In genomic region chr7:97788190-97788668, GRCm38 (mm10) we compare ENCODE assay signal across 8 mouse cellular contexts. TPM values are rescaled to one million over a fixed set of nuclear protein-coding genes. Genes with fewer than 3 reads are reported as not detected.
DNase-seq lines count a peak whose midpoint lies in the region; ATAC-seq lines count a peak whose summit lies in the region.

Pak1 (plus strand) TSS chr7:97788541.

- H3K4me3 ChIP-seq in intestine, embryonic 16.5 days (ENCODE audit: low read length), result peak within 1 kb of the TSS; percentile 84

- H3K4me2 ChIP-seq in intestine, embryonic 16.5 days (ENCODE audit: low read depth, low read length), result peak within 1 kb of the TSS; percentile 95

- H3K9me3 ChIP-seq in intestine, embryonic 16.5 days (ENCODE audit: control insufficient read depth, low read length), result no peaks in the 10 kb centered on the region

- WGBS in intestine, embryonic 16.5 days, result under 1% methylated on average over 40 of the region's 46 CpGs

- H3K36me3 ChIP-seq in intestine, embryonic 16.5 days (ENCODE audit: control insufficient read depth, insufficient read depth, low read length), result no peaks in the 10 kb centered on the region

- H3K4me1 ChIP-seq in intestine, embryonic 16.5 days (ENCODE audit: control insufficient read depth, insufficient read depth, low read length), result peaks cover 19% of the 10 kb centered on the region; the same call in 1 of the 2 replicates

- peak within 1 kb of the TSS; percentile 90 for H3K27ac ChIP-seq in intestine, embryonic 16.5 days (ENCODE audit: low read length)

- ATAC-seq in intestine, embryonic 16.5 days, result peak; percentile 88

- no peaks in the 10 kb centered on the region for H3K27me3 ChIP-seq in intestine, embryonic 16.5 days (replicated peaks; ENCODE audit: control insufficient read depth, insufficient read depth, low read length)

- H3K9ac ChIP-seq in intestine, embryonic 16.5 days (ENCODE audit: low read depth, low read length), result peak within 1 kb of the TSS; percentile 88

- intact Hi-C loops in left cerebral cortex, postnatal 25 days (cut with DNase I), result loop anchor here (2.0 kb wide), 2 partner anchors 39 to 57 kb away; no protein-coding TSS in a partner anchor

- peak; percentile 90 for DNase-seq in adrenal gland, adult 2 months
- peak; percentile 88 for DNase-seq in embryo, embryonic 10.5 days (ENCODE audit: low spot score)
- DNase-seq in gastrocnemius, postnatal 25 days, result peak; percentile 42
- peak; percentile 79 to 87 for DNase-seq in left cerebral cortex, postnatal 25 days (ENCODE audit: low spot score in 2 of 2)
- DNase-seq in mesoderm, embryonic 11.5 days (ENCODE audit: low read depth, low spot score), result peak; percentile 92
- peak; percentile 75 to 78 for DNase-seq in right cerebral cortex, postnatal 36 days (ENCODE audit: low spot score in 2 of 2)
- DNase-seq in yolk sac, embryonic 10.5 days (ENCODE audit: low spot score), result peak; percentile 89

RNA-seq across cellular contexts. Expression of gene Pak1, which starts in this region (rescaled TPM):
- total RNA-seq in adrenal gland, adult 2 months (2021), result 10 to 100 TPM; 20.5 to 32.2 TPM
- polyA plus RNA-seq in adrenal gland, adult 2 months (2012; rRNA removed), result 19.8 and 21.4 TPM in 2 replicates
- total RNA-seq in gastrocnemius, postnatal 25 days (2021), result 10 to 100 TPM; 20.3 to 27.7 TPM
- polyA plus RNA-seq in intestine, embryonic 16.5 days (2015; fragmentation: Nextera tagmentation; extraction: Ambion mirVana), result 35.8 and 36.3 TPM in 2 replicates
- 100 to 1,000 TPM; 401 to 458 TPM for total RNA-seq in left cerebral cortex, postnatal 25 days (2021)

Comparison
In these comparisons a context has a peak if more than half of its experiments do, and no peak if none do; other contexts are left out.
1. Peak in every context shown above with its lines: DNase-seq, ATAC-seq, H3K4me3 ChIP-seq and H3K27ac ChIP-seq.
2. RNA of gene Pak1 (total RNA-seq): 401 to 458 TPM in left cerebral cortex, postnatal 25 days; 20.5 to 32.2 TPM in adrenal gland, adult 2 months and 20.3 to 27.7 TPM in gastrocnemius, postnatal 25 days; every median in the first group is over 10 times any median in the second.
3. DNase-seq: peak in every context shown above with its lines; median percentile 92 in mesoderm, embryonic 11.5 days; 90 in adrenal gland, adult 2 months; 89 in yolk sac, embryonic 10.5 days; 88 in embryo, embryonic 10.5 days; 83 in left cerebral cortex, postnatal 25 days; 76 in right cerebral cortex, postnatal 36 days; 42 in gastrocnemius, postnatal 25 days.